ENCODE assay signal across 8 mouse cellular contexts in the genomic region with DNA sequence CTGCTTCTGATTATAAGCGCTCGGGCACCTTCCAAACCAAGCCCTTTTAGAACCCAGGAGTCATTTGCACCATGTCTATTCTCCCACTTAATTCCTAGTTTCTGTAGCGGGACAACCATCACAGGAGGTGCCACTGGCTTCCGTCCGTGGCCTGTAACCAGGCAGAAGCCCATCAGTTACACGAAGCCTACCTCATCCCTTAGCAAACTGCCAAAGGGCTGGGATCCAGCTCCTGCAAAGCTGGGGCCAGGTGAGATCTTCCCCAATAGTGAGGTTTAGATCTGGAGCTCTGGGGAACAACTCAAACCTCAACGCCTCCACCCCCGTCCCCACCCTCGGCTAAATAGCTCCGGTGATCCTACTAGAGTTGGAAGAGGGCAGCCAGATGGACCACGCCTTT. TPM values are rescaled to one million over a fixed set of nuclear protein-coding genes. Genes with fewer than 3 reads are reported as not detected.
DNase-seq lines count a peak whose midpoint lies in the region; ATAC-seq and TF ChIP-seq lines count a peak whose summit lies in the region.

No protein-coding gene starts in this region.

- no peak for TF ChIP-seq EP300 in CH12.LX (IDR thresholded peaks at IDR 0.05; ENCODE audit: low read length)
- TF ChIP-seq EP300 in liver, postnatal 0 days (IDR thresholded peaks at IDR 0.05; ENCODE audit: low read depth) = no peak

- H3K27me3 ChIP-seq in CH12.LX (replicated peaks) = no peaks in the 10 kb centered on the region
- no peaks in the 10 kb centered on the region for H3K27me3 ChIP-seq in forebrain, embryonic 14.5 days (replicated peaks; ENCODE audit: control insufficient read depth, insufficient read depth, low read length)
- no peaks in the 10 kb centered on the region for H3K27me3 ChIP-seq in liver, postnatal 0 days (ENCODE audit: insufficient read depth, low read length)

- peaks cover 6 to 45% of the 10 kb centered on the region in 2 experiments; a peak in 3 of 4 replicates for H3K4me1 ChIP-seq in CH12.LX (ENCODE audit: control insufficient read depth in 1 of 2, insufficient read depth in 2 of 2)
- peaks cover 13% of the 10 kb centered on the region for H3K4me1 ChIP-seq in forebrain, embryonic 14.5 days (ENCODE audit: control insufficient read depth, insufficient read depth, low read length)
- H3K4me1 ChIP-seq in liver, postnatal 0 days (ENCODE audit: insufficient read depth) = peaks cover 18% of the 10 kb centered on the region

- WGBS in forebrain, embryonic 14.5 days = 56% methylated on average over 11 of the region's 11 CpGs
- WGBS in liver, postnatal 0 days (ENCODE audit: insufficient replicate concordance) = 52% methylated on average over 11 of the region's 11 CpGs

- peak; percentile 54 for DNase-seq in cerebellum, adult 9-11 months
- DNase-seq in cerebellum, postnatal 4 days (ENCODE audit: low spot score in 2 of 2) = no peak
- no peak for DNase-seq in CH12.LX (ENCODE audit: extremely low read depth)
- no peak for DNase-seq in forebrain, embryonic 14.5 days (ENCODE audit: low spot score)
- DNase-seq in liver, postnatal 0 days = no peak
- no peak for DNase-seq in spleen, postnatal 14 days (ENCODE audit: low spot score in 2 of 2)
- no peak for DNase-seq in urinary bladder, adult 2 months (ENCODE audit: low spot score)
- no peak for DNase-seq in Muller cell, postnatal 12 days (ENCODE audit: inconsistent ontology term)

- ATAC-seq in forebrain, embryonic 14.5 days = no peak
- no peak for ATAC-seq in liver, postnatal 0 days

- TF ChIP-seq POLR2A in CH12.LX (IDR thresholded peaks at IDR 0.05; ENCODE audit: low read depth, low read length) = no peak

- no peak for TF ChIP-seq CTCF in CH12.LX (conservative IDR thresholded peaks at IDR 0.05 in 1 of 2, IDR thresholded peaks at IDR 0.05 in 1 of 2; ENCODE audit: low read depth in 2 of 2, low read length in 2 of 2)
- TF ChIP-seq CTCF in liver, postnatal 0 days (IDR thresholded peaks at IDR 0.05; ENCODE audit: low read depth) = no peak

- peaks cover 73 to 81% of the 10 kb centered on the region in 2 experiments for H3K36me3 ChIP-seq in CH12.LX (replicated peaks in 1 of 2; ENCODE audit: control insufficient read depth in 1 of 2, insufficient read depth in 1 of 2, low read length in 1 of 2)
- peaks cover 77% of the 10 kb centered on the region for H3K36me3 ChIP-seq in forebrain, embryonic 14.5 days (ENCODE audit: control insufficient read depth, insufficient read depth, low read length)
- peaks cover 79% of the 10 kb centered on the region for H3K36me3 ChIP-seq in liver, postnatal 0 days (replicated peaks; ENCODE audit: insufficient read depth, low read length)

- peak overlapping the region; percentile 99 for H3K9ac ChIP-seq in CH12.LX (ENCODE audit: insufficient read depth, low read depth)
- peak overlapping the region; percentile 73 for H3K9ac ChIP-seq in forebrain, embryonic 14.5 days (ENCODE audit: low read length)
- peak overlapping the region; percentile 67 for H3K9ac ChIP-seq in liver, postnatal 0 days (replicated peaks)

- H3K4me2 ChIP-seq in CH12.LX (ENCODE audit: insufficient read depth, low read depth, poor library complexity, severe bottlenecking) = peak overlapping the region; percentile 94
- peak overlapping the region; percentile 69 for H3K4me2 ChIP-seq in forebrain, embryonic 14.5 days (ENCODE audit: low read length)
- H3K4me2 ChIP-seq in liver, postnatal 0 days (ENCODE audit: low read depth, low read length) = peak overlapping the region; percentile 78

- dilution Hi-C loops in CH12.LX (cut with MboI; ENCODE audit: extremely low pct_ligation_motif_present, extremely low pct_unique_long_range_greater_than_20kb, low sequenced_read_pairs) = no loop called here

- H3K79me2 ChIP-seq in CH12.LX (replicated peaks; ENCODE audit: control insufficient read depth, extremely low read depth, insufficient read depth, poor library complexity, severe bottlenecking) = peaks cover 27% of the 10 kb centered on the region

- no peak overlapping the region for H3K27ac ChIP-seq in CH12.LX (ENCODE audit: insufficient read depth, low read depth)
- H3K27ac ChIP-seq in forebrain, embryonic 14.5 days (ENCODE audit: low read depth, low read length) = peak overlapping the region; percentile 74; the same call in 1 of the 2 replicates
- peak overlapping the region; percentile 72 for H3K27ac ChIP-seq in liver, postnatal 0 days (ENCODE audit: low read depth)

- TF ChIP-seq RAD21 in CH12.LX (IDR thresholded peaks at IDR 0.05; ENCODE audit: low read depth, low read length) = no peak

- H3K4me3 ChIP-seq in CH12.LX (replicated peaks in 1 of 3; ENCODE audit: low read depth in 2 of 3, low read length in 2 of 3, poor library complexity in 1 of 3) = peak overlapping the region; percentile 63 to 70 (median 68)
- peak overlapping the region; percentile 59 for H3K4me3 ChIP-seq in forebrain, embryonic 14.5 days (ENCODE audit: low read depth, low read length)
- peak overlapping the region; percentile 65 for H3K4me3 ChIP-seq in liver, postnatal 0 days (ENCODE audit: low read depth, low read length)

- in situ Hi-C loops in CH12.LX (cut with MboI; ENCODE audit: low pct_ligation_motif_present, low pct_unique_long_range_greater_than_20kb, low sequenced_read_pairs) = no loop called here

- H3K9me3 ChIP-seq in CH12.LX (replicated peaks; ENCODE audit: low read length) = no peaks in the 10 kb centered on the region
- no peaks in the 10 kb centered on the region for H3K9me3 ChIP-seq in forebrain, embryonic 14.5 days (replicated peaks; ENCODE audit: control insufficient read depth, low read length)
- H3K9me3 ChIP-seq in liver, postnatal 0 days (ENCODE audit: low read length) = no peaks in the 10 kb centered on the region

TF ChIP-seq in CH12.LX, 34 proteins besides CTCF, POLR2A, EP300 and RAD21:
- TF ChIP-seq MAZ (IDR thresholded peaks at IDR 0.05; ENCODE audit: low read depth, low read length) = no peak
- TF ChIP-seq E2F4 (IDR thresholded peaks at IDR 0.05; ENCODE audit: insufficient replicate concordance, low read depth, low read length) = no peak
- no peak for TF ChIP-seq TCF12 (IDR thresholded peaks at IDR 0.05; ENCODE audit: low read depth, low read length)
- TF ChIP-seq ELF1 (IDR thresholded peaks at IDR 0.05; ENCODE audit: low read depth, low read length) = no peak
- no peak for TF ChIP-seq ZNF384 (IDR thresholded peaks at IDR 0.05; ENCODE audit: low read depth, low read length)
- TF ChIP-seq RCOR1 (conservative IDR thresholded peaks at IDR 0.05; ENCODE audit: low read depth, low read length) = no peak
- TF ChIP-seq ETS1 (conservative IDR thresholded peaks at IDR 0.05; ENCODE audit: low read depth, low read length) = no peak
- no peak for TF ChIP-seq CHD2 (IDR thresholded peaks at IDR 0.05; ENCODE audit: low read length)

RNA-seq across cellular contexts. Expression of a gene that starts 0.6 kb away (rescaled TPM):
- total RNA-seq in CH12.LX (2012; rRNA removed) (66.8 and 78.5 TPM in 2 replicates), CH12.LX (2014; rRNA removed) (62.4 and 63.3 TPM in 2 replicates)
- 57.4 and 72.8 TPM in 2 replicates for polyA plus RNA-seq in CH12.LX (2012; ENCODE audit: insufficient read length, low read depth)
- 73.6 and 78.6 TPM in 2 replicates for polyA plus RNA-seq in forebrain, embryonic 14.5 days (2014; fragmentation: Nextera tagmentation; extraction: Ambion mirVana)
- polyA plus RNA-seq in liver, postnatal 0 days (2015; fragmentation: Nextera tagmentation; extraction: Ambion mirVana) = 11.5 and 14.0 TPM in 2 replicates
- 66.2 and 68.8 TPM in 2 replicates for polyA plus RNA-seq in urinary bladder, adult 2 months (2012; rRNA removed)

RNA-seq across cellular contexts. Expression of a gene that starts 11.8 kb away (rescaled TPM):
- total RNA-seq in CH12.LX (2012; rRNA removed) (25.9 and 28.0 TPM in 2 replicates), CH12.LX (2014; rRNA removed) (17.9 and 18.2 TPM in 2 replicates)
- 25.6 and 26.6 TPM in 2 replicates for polyA plus RNA-seq in CH12.LX (2012; ENCODE audit: insufficient read length, low read depth)
- 13.6 and 13.7 TPM in 2 replicates for polyA plus RNA-seq in forebrain, embryonic 14.5 days (2014; fragmentation: Nextera tagmentation; extraction: Ambion mirVana)
- polyA plus RNA-seq in liver, postnatal 0 days (2015; fragmentation: Nextera tagmentation; extraction: Ambion mirVana) = 8.3 and 8.6 TPM in 2 replicates
- 23.0 and 30.1 TPM in 2 replicates for polyA plus RNA-seq in urinary bladder, adult 2 months (2012; rRNA removed)

RNA-seq across cellular contexts. Expression of a gene that starts 12.2 kb away (rescaled TPM):
- total RNA-seq in CH12.LX (2012; rRNA removed) = 3.0 and 4.2 TPM in 2 replicates
- 0.49 and 3.2 TPM in 2 replicates for total RNA-seq in CH12.LX (2014; rRNA removed)
- polyA plus RNA-seq in CH12.LX (2012; ENCODE audit: insufficient read length, low read depth) = 4.1 and 5.2 TPM in 2 replicates
- polyA plus RNA-seq in forebrain, embryonic 14.5 days (2014; fragmentation: Nextera tagmentation; extraction: Ambion mirVana) = 4.6 and 5.3 TPM in 2 replicates
- 19.7 and 94.3 TPM in 2 replicates for polyA plus RNA-seq in liver, postnatal 0 days (2015; fragmentation: Nextera tagmentation; extraction: Ambion mirVana)
- 1.2 and 2.1 TPM in 2 replicates for polyA plus RNA-seq in urinary bladder, adult 2 months (2012; rRNA removed)

RNA-seq across cellular contexts. Expression of a gene that starts 36.4 kb away (rescaled TPM):
- total RNA-seq in CH12.LX (2012; rRNA removed) = 17.4 and 18.8 TPM in 2 replicates
- 8.6 and 9.8 TPM in 2 replicates for total RNA-seq in CH12.LX (2014; rRNA removed)
- polyA plus RNA-seq in CH12.LX (2012; ENCODE audit: insufficient read length, low read depth) = 15.0 and 15.2 TPM in 2 replicates
- 29.4 and 36.7 TPM in 2 replicates for polyA plus RNA-seq in forebrain, embryonic 14.5 days (2014; fragmentation: Nextera tagmentation; extraction: Ambion mirVana)
- 4.0 and 5.3 TPM in 2 replicates for polyA plus RNA-seq in liver, postnatal 0 days (2015; fragmentation: Nextera tagmentation; extraction: Ambion mirVana)
- 10.0 and 10.5 TPM in 2 replicates for polyA plus RNA-seq in urinary bladder, adult 2 months (2012; rRNA removed)

RNA-seq across cellular contexts. Expression of a gene that starts 36.4 kb away (rescaled TPM):
- total RNA-seq in CH12.LX (2012; rRNA removed) = 73.8 and 92.3 TPM in 2 replicates
- 42.1 and 42.7 TPM in 2 replicates for total RNA-seq in CH12.LX (2014; rRNA removed)
- 147 and 171 TPM in 2 replicates for polyA plus RNA-seq in CH12.LX (2012; ENCODE audit: insufficient read length, low read depth)
- polyA plus RNA-seq in forebrain, embryonic 14.5 days (2014; fragmentation: Nextera tagmentation; extraction: Ambion mirVana) = 11.3 and 15.1 TPM in 2 replicates
- polyA plus RNA-seq in liver, postnatal 0 days (2015; fragmentation: Nextera tagmentation; extraction: Ambion mirVana) = 16.7 and 17.3 TPM in 2 replicates
- polyA plus RNA-seq in urinary bladder, adult 2 months (2012; rRNA removed) = 19.4 and 22.0 TPM in 2 replicates
